Mouse (Mus musculus) midbrain, embryonic 16.5 days (tissue): ENCODE data around the gene Rps12-ps3. TPM values are rescaled to one million over a fixed set of nuclear protein-coding genes. Genes with fewer than 3 reads are reported as not detected.

Source experiments
- polyA plus RNA-seq: library from polyadenylated mRNA; unstranded; fragments of >200 nt; fragmentation: Nextera tagmentation; extraction: Ambion mirVana; gene quantifications from 2 replicates; pipeline ENCODE4 v1.2.1, GENCODE M21; 2015

Rps12-ps3 gene
- polyA plus RNA-seq, 1 experiment from 2014 or later: 6.4 TPM

Other genes starting within 250 kb of the Rps12-ps3 start
- 56.5 and 63.4 TPM in 2 replicates for gene Shtn1, start 246.2 kb upstream of the Rps12-ps3 start, polyA plus RNA-seq
- gene Vax1, start 152.2 kb upstream of the Rps12-ps3 start, polyA plus RNA-seq: 0.36 and 0.41 TPM in 2 replicates
- gene Kcnk18, start 103.1 kb upstream of the Rps12-ps3 start, polyA plus RNA-seq: 0.07 TPM in 1 of 2 replicates, not detected in the other
- gene Slc18a2, start 61.4 kb upstream of the Rps12-ps3 start, polyA plus RNA-seq: 28.7 and 30.0 TPM in 2 replicates
- gene Pdzd8, start 23.5 kb downstream of the Rps12-ps3 start, polyA plus RNA-seq: 9.4 TPM in 2 replicates
- gene Emx2, start 136.1 kb downstream of the Rps12-ps3 start, polyA plus RNA-seq: 10.8 and 14.2 TPM in 2 replicates